Mouse (Mus musculus) left cerebral cortex, postnatal 36 days (tissue): Measurements from ENCODE around the gene Brs3. TPM values are rescaled to one million over a fixed set of nuclear protein-coding genes. Genes with fewer than 3 reads are reported as not detected.
A peak's percentile ranks its signal among the peaks of the same experiment; 100 is the strongest.

ENCODE experiments used
- DNase-seq, 2 experiments: peaks; one replicate each; pipeline ENCODE4 v3.0.0; 2021 to 2022; ENCODE audit warnings: low spot score in 2 of 2, mixed read lengths in 1 of 2
- intact Hi-C: fragments of 180-260 bp; cut with DNase I; formaldehyde crosslinking; loops from one replicate; pipeline ENCODE4 v1.15.1; 2025
- total RNA-seq, 2 experiments: library from RNA; stranded (reverse); gene quantifications; 2 replicates each; pipeline ENCODE4 v1.2.3; 2021

Brs3 gene
- total RNA-seq = not detected

DNA sequence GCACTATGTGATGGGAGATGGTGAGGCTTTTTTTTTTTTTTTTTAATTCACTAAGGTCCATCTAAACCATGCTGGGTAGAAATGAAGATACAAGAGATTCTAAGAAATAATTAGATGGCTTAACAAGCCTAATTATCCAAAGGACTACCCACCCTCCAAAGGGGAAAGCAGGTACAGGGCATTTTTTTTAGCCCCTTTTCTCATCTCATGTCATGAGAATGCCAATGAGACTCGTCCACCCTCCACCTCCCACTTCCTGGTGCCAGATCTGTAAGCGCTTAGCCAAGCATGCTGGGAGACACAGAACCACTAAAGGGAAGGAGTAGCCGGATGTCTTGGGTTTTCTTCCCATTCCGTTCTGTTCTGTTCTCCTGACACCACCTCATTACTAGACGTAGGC lies at the start of gene Brs3:
TSS of gene Brs3 (plus strand) at position 301 of the 400 bp plus-strand sequence.
- no peak for DNase-seq
- intact Hi-C loops = loop anchor here (10.0 kb wide), 1 partner anchor 198 kb away; no protein-coding TSS in a partner anchor

DNA sequence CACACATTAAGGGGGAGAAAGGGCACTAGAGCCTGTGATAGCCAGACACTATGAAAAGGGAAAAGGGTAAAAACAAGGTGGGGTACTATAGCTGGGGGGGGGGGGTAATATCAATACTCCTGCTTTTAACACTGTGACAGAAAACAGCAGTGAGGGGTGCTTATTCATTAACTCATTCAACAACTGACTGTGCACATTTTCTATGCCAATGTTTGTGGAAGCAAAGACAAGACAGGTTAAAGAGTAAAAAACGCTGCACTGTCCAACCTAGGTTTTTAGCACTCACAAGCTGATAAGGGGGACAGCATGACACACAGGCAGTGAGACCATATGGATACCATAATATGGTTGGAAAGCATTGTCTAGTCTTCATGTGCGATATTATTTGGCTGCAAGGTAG lies 30.0 kb upstream of the Brs3 start:
- DNase-seq = no peak
- intact Hi-C loops = no loop called here

DNA sequence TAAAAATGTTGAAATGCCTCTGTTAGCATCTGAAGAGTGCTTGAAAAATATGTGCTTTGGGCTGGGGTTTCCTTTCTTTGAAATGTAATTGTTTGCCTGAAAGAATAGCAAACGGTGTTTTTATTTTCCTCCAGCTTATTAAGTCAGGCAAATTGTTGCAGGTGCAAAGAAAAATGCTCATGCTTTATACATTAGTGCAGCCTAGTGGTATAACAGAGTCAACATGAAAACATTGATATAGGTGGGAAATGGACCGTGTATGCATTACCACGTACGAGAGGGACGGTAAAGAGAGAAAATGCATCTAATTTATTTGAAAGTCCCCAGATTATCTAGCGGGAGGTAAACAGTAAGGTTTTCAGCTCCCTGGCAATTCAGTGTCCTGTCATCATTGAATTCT lies 995 bp downstream of the Brs3 start:
- no peak for DNase-seq
- intact Hi-C loops = loop anchor here (10.0 kb wide), 1 partner anchor 199 kb away; no protein-coding TSS in a partner anchor

DNA sequence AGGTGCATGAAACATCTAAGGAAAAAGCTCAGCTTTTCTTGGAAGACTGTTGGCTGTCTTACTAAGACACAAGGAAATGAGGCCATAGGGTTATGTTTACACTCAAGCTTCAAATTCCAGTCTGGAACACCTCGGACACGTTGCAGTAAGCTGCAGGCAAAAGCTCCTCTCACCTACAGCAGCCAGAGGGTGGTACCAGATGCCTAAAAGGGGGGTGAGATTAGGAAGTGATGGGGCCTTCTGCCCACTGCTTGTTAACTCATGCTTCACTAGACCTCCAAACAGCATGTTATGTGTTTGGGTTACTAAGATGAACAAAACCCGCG lies 9.9 kb downstream of the Brs3 start:
- DNase-seq = no peak
- intact Hi-C loops = loop anchor here (10.0 kb wide), 1 partner anchor 408 kb away; no protein-coding TSS in a partner anchor

DNA sequence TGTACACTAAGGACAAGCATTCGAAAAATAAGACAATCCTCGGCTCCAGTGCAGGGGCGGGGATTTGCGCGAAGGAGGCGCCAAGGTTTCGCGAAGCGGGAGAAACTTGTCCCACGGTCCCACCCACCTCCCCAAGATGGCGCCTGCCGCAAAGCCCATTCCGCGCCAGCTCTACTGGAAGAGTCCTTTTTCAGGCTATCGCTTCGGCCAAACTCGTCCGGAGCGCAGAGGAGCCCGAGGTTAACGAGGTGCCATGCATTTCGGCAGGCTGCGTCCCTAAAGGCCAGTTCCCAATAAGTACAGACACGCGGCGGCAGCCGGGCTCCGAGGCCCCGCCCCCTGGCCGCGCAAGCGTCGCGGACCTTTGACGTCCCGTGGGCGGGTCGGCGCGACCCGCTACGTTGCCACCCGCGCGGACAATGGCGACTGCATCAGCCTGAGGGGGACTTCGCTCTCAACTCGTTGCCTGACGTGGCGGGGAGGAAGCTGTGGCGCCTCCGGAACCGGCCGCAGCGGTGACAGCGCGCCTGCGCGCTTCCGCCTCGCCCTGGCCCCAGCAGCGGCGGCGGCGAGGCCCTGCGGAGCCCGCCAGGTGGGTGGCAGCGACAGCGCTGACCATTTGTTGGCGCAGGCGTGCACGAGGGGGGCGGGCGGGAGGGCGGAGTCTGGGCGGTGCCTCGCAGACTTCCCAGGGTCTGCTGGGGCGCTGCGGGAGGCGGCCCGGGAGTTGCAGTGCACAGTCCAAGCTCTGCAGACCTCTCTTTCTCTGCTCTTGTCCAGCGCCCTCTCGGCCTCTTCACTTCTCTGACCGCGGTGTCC lies 10.5 kb downstream of the Brs3 start, which contains the start of gene Htatsf1:
TSS of gene Htatsf1 (plus strand) at position 410 of the 819 bp plus-strand sequence.
- intact Hi-C loops = loop anchor here (10.0 kb wide), 1 partner anchor 409 kb away; no protein-coding TSS in a partner anchor
- peak; percentile 80 to 86 for DNase-seq

DNA sequence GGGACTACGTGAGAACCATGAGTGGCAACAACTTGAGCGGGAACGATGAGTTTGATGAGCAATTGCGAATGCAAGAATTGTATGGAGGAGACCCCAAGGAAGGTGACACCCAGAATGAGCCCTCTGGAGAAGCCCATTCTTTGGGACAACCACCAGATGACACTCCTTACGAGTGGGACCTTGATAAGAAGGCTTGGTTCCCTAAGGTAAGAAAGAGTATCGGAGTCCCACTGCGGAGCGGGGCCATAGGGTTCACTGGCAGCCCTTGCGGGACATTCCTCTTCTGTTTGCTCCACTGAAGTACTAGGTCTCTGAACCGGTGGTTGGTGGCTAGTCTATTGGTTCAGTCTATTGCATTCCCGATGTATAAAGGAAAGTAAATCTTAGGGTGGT lies 11.1 kb downstream of the Brs3 start:
- intact Hi-C loops = loop anchor here (10.0 kb wide), 1 partner anchor 409 kb away; no protein-coding TSS in a partner anchor
- DNase-seq = no peak

DNA sequence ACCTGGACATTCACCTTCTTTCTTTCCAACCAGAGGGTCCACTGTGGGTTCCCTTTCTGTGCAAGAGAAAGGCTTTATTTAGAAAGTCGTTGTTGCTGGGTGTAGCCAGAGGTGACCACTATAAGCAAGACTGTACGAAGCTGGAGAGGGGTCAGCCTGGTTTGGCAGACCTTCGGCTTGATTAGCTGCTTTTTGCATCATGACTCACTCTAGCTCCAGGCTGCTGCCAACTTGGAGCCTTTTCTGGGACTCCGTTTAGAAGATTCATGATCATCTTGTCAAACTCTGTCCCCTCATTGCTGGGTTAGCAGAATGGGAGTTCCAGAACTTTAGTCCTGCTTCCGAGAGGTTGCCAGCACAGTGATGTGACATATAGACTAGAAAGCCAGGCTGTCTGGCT lies 38.6 kb downstream of the Brs3 start:
- DNase-seq = no peak
- intact Hi-C loops = no loop called here

DNA sequence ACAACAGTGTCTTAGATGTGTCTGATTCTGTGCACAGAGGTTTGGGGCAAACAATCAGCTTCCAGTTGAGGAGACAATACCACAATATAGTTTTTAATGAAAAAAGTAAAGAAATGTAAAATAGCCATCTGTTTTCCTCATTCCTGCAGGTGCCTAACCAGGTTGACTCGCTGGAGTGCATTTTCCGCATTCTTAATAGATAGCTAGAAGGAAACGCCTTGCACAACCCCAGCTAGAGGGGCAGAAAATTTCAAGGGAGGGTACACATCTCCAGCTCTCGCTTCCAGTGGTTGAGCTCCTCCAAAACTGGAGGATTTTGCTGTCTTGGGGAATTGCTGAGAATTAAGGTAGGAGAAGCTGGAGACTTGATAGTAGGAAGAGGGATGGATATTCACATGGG lies 44.9 kb downstream of the Brs3 start, which contains the start of gene Vgll1:
TSS of gene Vgll1 (plus strand) at position 301 of the 400 bp plus-strand sequence.
- intact Hi-C loops = no loop called here
- no peak for DNase-seq

Other genes starting within 250 kb of the Brs3 start
- under 1 TPM in 1 of 2 experiments, not detected in 1; 0.10 TPM for gene Map7d3, start 220.7 kb upstream of the Brs3 start, total RNA-seq
- gene Adgrg4, start 172.9 kb upstream of the Brs3 start, total RNA-seq = not detected
- gene Htatsf1, start 10.5 kb downstream of the Brs3 start, total RNA-seq = 10 to 100 TPM; 53.4 to 56.2 TPM
- not detected for gene Vgll1, start 45.0 kb downstream of the Brs3 start, total RNA-seq
- not detected for gene Cd40lg, start 169.1 kb downstream of the Brs3 start, total RNA-seq